Mouse (Mus musculus) adrenal gland, postnatal 0 days (tissue): Measurements from ENCODE around the gene Ubtd1. TPM values are rescaled to one million over a fixed set of nuclear protein-coding genes. Genes with fewer than 3 reads are reported as not detected.

Source experiments
- polyA plus RNA-seq: library from polyadenylated mRNA; unstranded; fragments of >200 nt; fragmentation: Nextera tagmentation; extraction: Ambion mirVana; gene quantifications from 2 replicates; pipeline ENCODE4 v1.2.1, GENCODE M21; 2015

Ubtd1 gene
- 22.8 and 25.9 TPM in 2 replicates for polyA plus RNA-seq

GRCm38 (mm10) chr19:41981595-41981927 lies at the start of gene Ubtd1:
Gene Ubtd1, plus strand, starts transcription at chr19:41981763.

GRCm38 (mm10) chr19:41933179-41934086 lies 48.1 kb upstream of the Ubtd1 start, which contains the start of the genes Exosc1 and Zdhhc16:
Gene Exosc1, minus strand, starts transcription at chr19:41933423.
Gene Zdhhc16, plus strand, starts transcription at chr19:41933480.

GRCm38 (mm10) chr19:41980819-41981594 lies 556 bp upstream of the Ubtd1 start, which contains the start of gene Mms19:
Gene Mms19, minus strand, starts transcription at chr19:41981157.

GRCm38 (mm10) chr19:42035456-42036248 lies 54.1 kb downstream of the Ubtd1 start, which contains the start of gene Ankrd2:
Gene Ankrd2, plus strand, starts transcription at chr19:42036000.

GRCm38 (mm10) chr19:42045269-42046102 lies 63.9 kb downstream of the Ubtd1 start, which contains the start of gene Hoga1:
Gene Hoga1, plus strand, starts transcription at chr19:42045610.

GRCm38 (mm10) chr19:42051948-42052347 lies 70.4 kb downstream of the Ubtd1 start, which contains the start of gene 4933411K16Rik:
Gene 4933411K16Rik, plus strand, starts transcription at chr19:42052248.

Other genes starting within 250 kb of the Ubtd1 start
- 1.2 and 2.8 TPM in 2 replicates for gene Slit1, start 238.1 kb upstream of the Ubtd1 start, polyA plus RNA-seq
- gene Arhgap19, start 179.7 kb upstream of the Ubtd1 start, polyA plus RNA-seq = 5.1 and 5.2 TPM in 2 replicates
- gene Frat1, start 151.8 kb upstream of the Ubtd1 start, polyA plus RNA-seq = 9.0 and 10.0 TPM in 2 replicates
- gene Frat2, start 133.6 kb upstream of the Ubtd1 start, polyA plus RNA-seq = 5.9 and 6.0 TPM in 2 replicates
- gene Rrp12, start 85.6 kb upstream of the Ubtd1 start, polyA plus RNA-seq = 3.3 and 4.6 TPM in 2 replicates
- gene Pgam1, start 69.8 kb upstream of the Ubtd1 start, polyA plus RNA-seq = 286 and 565 TPM in 2 replicates
- gene Exosc1, start 48.3 kb upstream of the Ubtd1 start, polyA plus RNA-seq = 50.7 and 62.0 TPM in 2 replicates
- gene Zdhhc16, start 48.3 kb upstream of the Ubtd1 start, polyA plus RNA-seq = 46.1 and 53.9 TPM in 2 replicates
- gene Mms19, start 606 bp upstream of the Ubtd1 start, polyA plus RNA-seq = 12.8 and 17.8 TPM in 2 replicates
- 0.87 and 1.7 TPM in 2 replicates for gene Ankrd2, start 54.2 kb downstream of the Ubtd1 start, polyA plus RNA-seq
- 6.6 and 8.9 TPM in 2 replicates for gene Hoga1, start 63.8 kb downstream of the Ubtd1 start, polyA plus RNA-seq
- not detected in 2 replicates for gene 4933411K16Rik, start 70.5 kb downstream of the Ubtd1 start, polyA plus RNA-seq
- 17.2 and 27.5 TPM in 2 replicates for gene Morn4, start 104.6 kb downstream of the Ubtd1 start, polyA plus RNA-seq
- gene Pi4k2a, start 108.7 kb downstream of the Ubtd1 start, polyA plus RNA-seq = 23.9 and 33.0 TPM in 2 replicates
- gene Avpi1, start 147.3 kb downstream of the Ubtd1 start, polyA plus RNA-seq = 68.4 and 71.6 TPM in 2 replicates
- 21.4 and 23.6 TPM in 2 replicates for gene Marveld1, start 165.6 kb downstream of the Ubtd1 start, polyA plus RNA-seq
- 16.1 and 28.9 TPM in 2 replicates for gene Zfyve27, start 182.2 kb downstream of the Ubtd1 start, polyA plus RNA-seq
- gene Sfrp5, start 220.5 kb downstream of the Ubtd1 start, polyA plus RNA-seq = 6.9 and 19.9 TPM in 2 replicates